Mouse (Mus musculus): ENCODE data around the gene S100a16.

S100a16 gene

GRCm38 (mm10) chr3:90517711-90518110 lies 19.3 kb upstream of the S100a16 start:
- DNase-seq (ENCODE audit: low spot score in 2 of 2), result no peak

- DNase-seq (ENCODE audit: low spot score in 2 of 2), result no peak
These were observed 11.6 kb upstream of the S100a16 start for GRCm38 (mm10) chr3:90525421-90525820.

GRCm38 (mm10) chr3:90526076-90526475 lies 11.0 kb upstream of the S100a16 start:
- no peak for DNase-seq (ENCODE audit: low spot score in 2 of 2)

- DNase-seq (ENCODE audit: low spot score in 2 of 2), result no peak
These were observed 10.5 kb upstream of the S100a16 start, which contains the start of gene S100a14 for GRCm38 (mm10) chr3:90526580-90526979. Gene S100a14 (plus strand): TSS chr3:90526856.

GRCm38 (mm10) chr3:90527291-90527873 lies 9.7 kb upstream of the S100a16 start:
- DNase-seq (ENCODE audit: low spot score in 2 of 2), result no peak

GRCm38 (mm10) chr3:90531713-90532112 lies 5.3 kb upstream of the S100a16 start:
- DNase-seq (ENCODE audit: low spot score in 2 of 2), result no peak

GRCm38 (mm10) chr3:90535446-90535845 lies 1.6 kb upstream of the S100a16 start:
- no peak for DNase-seq (ENCODE audit: low spot score in 2 of 2)

GRCm38 (mm10) chr3:90537905-90538296 lies 847 bp downstream of the S100a16 start:
- DNase-seq (ENCODE audit: low spot score in 2 of 2), result no peak

GRCm38 (mm10) chr3:90540904-90541303 lies 3.9 kb downstream of the S100a16 start:
- DNase-seq (ENCODE audit: low spot score in 2 of 2), result no peak

- no peak for DNase-seq (ENCODE audit: low spot score in 2 of 2)
These were observed 12.8 kb downstream of the S100a16 start for GRCm38 (mm10) chr3:90549676-90550420.

GRCm38 (mm10) chr3:90550421-90550790 lies 13.4 kb downstream of the S100a16 start:
- DNase-seq (ENCODE audit: low spot score in 2 of 2), result no peak

GRCm38 (mm10) chr3:90552231-90552630 lies 15.2 kb downstream of the S100a16 start:
- no peak for DNase-seq (ENCODE audit: low spot score in 2 of 2)

GRCm38 (mm10) chr3:90555954-90556353 lies 18.9 kb downstream of the S100a16 start:
- DNase-seq (ENCODE audit: low spot score in 2 of 2), result no peak

- DNase-seq (ENCODE audit: low spot score in 2 of 2), result no peak
These were observed 23.1 kb downstream of the S100a16 start, which contains the start of gene S100a3 for GRCm38 (mm10) chr3:90560008-90560628. Gene S100a3 (plus strand): TSS chr3:90560578.

GRCm38 (mm10) chr3:90574691-90575090 lies 37.6 kb downstream of the S100a16 start:
- no peak for DNase-seq (ENCODE audit: low spot score in 2 of 2)

GRCm38 (mm10) chr3:90575320-90575719 lies 38.3 kb downstream of the S100a16 start:
- no peak for DNase-seq (ENCODE audit: low spot score in 2 of 2)

GRCm38 (mm10) chr3:90576351-90577001 lies 39.4 kb downstream of the S100a16 start:
- no peak for DNase-seq (ENCODE audit: low spot score in 2 of 2)

- DNase-seq (ENCODE audit: low spot score in 2 of 2), result no peak
These were observed 42.4 kb downstream of the S100a16 start for GRCm38 (mm10) chr3:90579433-90579832.

GRCm38 (mm10) chr3:90581141-90581540 lies 44.1 kb downstream of the S100a16 start:
- no peak for DNase-seq (ENCODE audit: low spot score in 2 of 2)

- no peak for DNase-seq (ENCODE audit: low spot score in 2 of 2)
These were observed 45.1 kb downstream of the S100a16 start for GRCm38 (mm10) chr3:90582156-90582555.

GRCm38 (mm10) chr3:90582556-90582955 lies 45.5 kb downstream of the S100a16 start:
- DNase-seq (ENCODE audit: low spot score in 2 of 2), result no peak

- DNase-seq (ENCODE audit: low spot score in 2 of 2), result no peak
These were observed 46.8 kb downstream of the S100a16 start for GRCm38 (mm10) chr3:90583893-90584292.
